Mouse (Mus musculus) embryonic facial prominence, embryonic 15.5 days (tissue): ENCODE measurements around the gene D130043K22Rik. TPM values are rescaled to one million over a fixed set of nuclear protein-coding genes. Genes with fewer than 3 reads are reported as not detected.

ENCODE experiments used
- ATAC-seq: fragments of 200-750 bp; cut with Nextera tagmentation; 2 replicates; pipeline ENCODE4 v1.8.0; 2017; ENCODE audit warnings: low read depth, moderate TSS enrichment; ENCODE audit not compliant: insufficient number of reproducible peaks, low FRiP score, low TSS enrichment
- H3K27ac ChIP-seq: fragments of 300-500 bp; sonication (generic); replicated peaks from 2 replicates; pipeline ENCODE4 v1.5.1; 2015; ENCODE audit warnings: mild to moderate bottlenecking, inconsistent platforms
- H3K27me3 ChIP-seq: fragments of 300-500 bp; sonication (generic); 2 replicates; pipeline ENCODE4 v1.6.1; 2015; ENCODE audit warnings: inconsistent platforms
- H3K36me3 ChIP-seq: fragments of 300-500 bp; sonication (generic); 2 replicates; pipeline ENCODE4 v1.6.1; 2015; ENCODE audit warnings: mild to moderate bottlenecking, inconsistent platforms
- H3K4me1 ChIP-seq: fragments of 300-500 bp; sonication (generic); 2 replicates; pipeline ENCODE4 v1.6.1; 2015; ENCODE audit warnings: inconsistent platforms
- H3K4me2 ChIP-seq: fragments of 300-500 bp; sonication (generic); replicated peaks from 2 replicates; pipeline ENCODE4 v1.6.1; 2015; ENCODE audit warnings: mild to moderate bottlenecking, inconsistent platforms
- H3K4me3 ChIP-seq: fragments of 300-500 bp; sonication (generic); replicated peaks from 2 replicates; pipeline ENCODE4 v1.5.1; 2015; ENCODE audit warnings: mild to moderate bottlenecking, inconsistent platforms
- H3K9ac ChIP-seq: fragments of 300-500 bp; sonication (generic); 2 replicates; pipeline ENCODE4 v1.6.1; 2015; ENCODE audit warnings: inconsistent platforms
- H3K9me3 ChIP-seq: fragments of 300-500 bp; sonication (generic); replicated peaks from 2 replicates; pipeline ENCODE4 v1.6.1; 2016; ENCODE audit warnings: inconsistent platforms
- WGBS: fragments of 180-500 bp; shearing (Covaris S2); methylation state at CpG from one replicate; pipeline ENCODE4 v1.1.7; 2015; 5-methylcytosine and 5-hydroxymethylcytosine counted together
- polyA plus RNA-seq: library from polyadenylated mRNA; unstranded; fragments of >200 nt; fragmentation: Nextera tagmentation; extraction: Ambion mirVana; gene quantifications from 2 replicates; pipeline ENCODE4 v1.2.1, GENCODE M21; 2015

Gene D130043K22Rik
- polyA plus RNA-seq, 1 experiment from 2014 or later = 1.3 TPM

DNA sequence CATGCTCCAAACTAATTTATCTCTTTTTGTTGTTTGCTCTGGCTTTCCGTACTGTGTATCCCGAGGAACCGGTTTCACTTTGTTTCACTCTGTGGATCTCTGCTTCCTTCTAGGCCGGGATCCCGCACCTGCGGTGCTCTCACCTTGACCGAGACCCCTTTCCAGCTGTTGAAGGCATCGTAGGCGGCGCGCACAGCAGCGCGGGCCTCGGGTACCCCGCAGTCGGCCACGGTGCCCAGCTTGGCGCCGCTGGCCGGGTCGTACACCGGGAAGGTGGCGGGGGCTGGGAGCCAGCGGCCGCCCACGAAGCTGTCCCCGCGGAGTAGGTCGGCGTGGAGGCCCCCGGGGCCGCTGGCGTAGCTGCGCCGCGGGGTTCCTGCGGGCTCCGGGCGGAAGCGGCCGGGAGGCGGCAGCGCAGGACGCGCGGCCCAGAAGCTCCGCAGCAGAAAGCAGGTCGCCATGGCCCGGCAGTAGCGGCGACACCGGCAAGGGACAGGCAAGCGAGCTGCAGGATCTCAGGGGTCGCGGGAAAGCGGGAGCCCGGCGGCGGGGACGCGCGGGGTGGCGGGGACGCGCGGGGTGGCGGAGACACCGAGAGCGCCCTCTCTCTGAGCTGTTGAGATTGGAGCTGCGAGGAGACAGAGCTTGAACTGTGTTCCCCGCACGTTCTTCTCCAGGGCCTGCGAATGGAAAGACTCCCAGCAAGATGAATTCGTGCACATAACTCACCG lies 92.3 kb downstream of the D130043K22Rik start, which contains the start of gene Aldh5a1:
Gene Aldh5a1 (minus strand): TSS at position 554 of the 731 bp plus-strand sequence.
- Histone ChIP-seq H3K36me3 (no peaks in the 10 kb centered on the region), H3K27me3 (no peaks in the 10 kb centered on the region), H3K9ac (peak within 1 kb of the TSS; percentile 85), H3K4me1 (peaks cover 21% of the 10 kb centered on the region), H3K4me3 (peak within 1 kb of the TSS; percentile 86), H3K4me2 (peak within 1 kb of the TSS; percentile 58), H3K9me3 (no peaks in the 10 kb centered on the region), H3K27ac (peak within 1 kb of the TSS; percentile 88)
- WGBS = under 1% methylated on average over 75 of the region's 75 CpGs
- peak; percentile 84 for ATAC-seq

GRCm38 (mm10) chr13:24937839-24938166 lies 92.9 kb downstream of the D130043K22Rik start:
- H3K27me3 ChIP-seq = no peaks in the 10 kb centered on the region
- H3K9me3 ChIP-seq = no peaks in the 10 kb centered on the region
- H3K4me2 ChIP-seq = peak overlapping the region; percentile 58
- H3K27ac ChIP-seq = peak overlapping the region; percentile 88
- no peaks in the 10 kb centered on the region for H3K36me3 ChIP-seq
- H3K4me3 ChIP-seq = peak overlapping the region; percentile 86
- H3K4me1 ChIP-seq = peaks cover 21% of the 10 kb centered on the region
- H3K9ac ChIP-seq = peak overlapping the region; percentile 28; the same call in 1 of the 2 replicates
- WGBS = 10% methylated on average over 12 of the region's 12 CpGs
- ATAC-seq = no peak

- ATAC-seq = no peak
- 34% methylated on average over 9 of the region's 9 CpGs for WGBS
- H3K4me1 ChIP-seq = peaks cover 21% of the 10 kb centered on the region
- H3K27ac ChIP-seq = no peak overlapping the region
- H3K4me3 ChIP-seq = no peak overlapping the region
- no peaks in the 10 kb centered on the region for H3K9me3 ChIP-seq
- H3K4me2 ChIP-seq = no peak overlapping the region
- no peak overlapping the region for H3K9ac ChIP-seq
- H3K36me3 ChIP-seq = no peaks in the 10 kb centered on the region
- H3K27me3 ChIP-seq = no peaks in the 10 kb centered on the region
Observed at GRCm38 (mm10) chr13:24938683-24939082, 93.7 kb downstream of the D130043K22Rik start.

DNA sequence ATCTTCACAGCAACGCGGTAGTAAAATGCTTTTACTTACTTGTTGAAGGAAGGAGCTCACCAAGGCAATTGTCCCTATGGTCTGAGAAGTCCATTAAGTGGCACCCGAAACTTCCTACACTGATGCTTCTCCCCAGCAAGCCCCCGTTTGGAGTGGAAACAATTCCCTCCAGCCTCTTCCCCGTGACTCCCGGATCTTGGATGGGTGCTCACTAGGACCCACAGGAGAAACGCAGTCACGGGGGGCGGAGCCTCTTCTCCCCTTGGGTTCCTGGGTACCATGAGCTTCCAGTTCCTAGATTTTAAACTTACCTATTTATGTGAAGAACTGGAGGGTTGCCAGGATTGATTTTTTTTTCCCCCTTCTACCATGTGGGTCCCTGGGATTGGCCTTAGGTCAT lies 94.5 kb downstream of the D130043K22Rik start:
- Histone ChIP-seq H3K9ac (no peak overlapping the region), H3K9me3 (no peaks in the 10 kb centered on the region), H3K27me3 (no peaks in the 10 kb centered on the region), H3K36me3 (no peaks in the 10 kb centered on the region), H3K4me2 (no peak overlapping the region), H3K27ac (no peak overlapping the region), H3K4me3 (no peak overlapping the region), H3K4me1 (peaks cover 21% of the 10 kb centered on the region)
- WGBS = 88% methylated on average over 9 of the region's 9 CpGs
- no peak for ATAC-seq

DNA sequence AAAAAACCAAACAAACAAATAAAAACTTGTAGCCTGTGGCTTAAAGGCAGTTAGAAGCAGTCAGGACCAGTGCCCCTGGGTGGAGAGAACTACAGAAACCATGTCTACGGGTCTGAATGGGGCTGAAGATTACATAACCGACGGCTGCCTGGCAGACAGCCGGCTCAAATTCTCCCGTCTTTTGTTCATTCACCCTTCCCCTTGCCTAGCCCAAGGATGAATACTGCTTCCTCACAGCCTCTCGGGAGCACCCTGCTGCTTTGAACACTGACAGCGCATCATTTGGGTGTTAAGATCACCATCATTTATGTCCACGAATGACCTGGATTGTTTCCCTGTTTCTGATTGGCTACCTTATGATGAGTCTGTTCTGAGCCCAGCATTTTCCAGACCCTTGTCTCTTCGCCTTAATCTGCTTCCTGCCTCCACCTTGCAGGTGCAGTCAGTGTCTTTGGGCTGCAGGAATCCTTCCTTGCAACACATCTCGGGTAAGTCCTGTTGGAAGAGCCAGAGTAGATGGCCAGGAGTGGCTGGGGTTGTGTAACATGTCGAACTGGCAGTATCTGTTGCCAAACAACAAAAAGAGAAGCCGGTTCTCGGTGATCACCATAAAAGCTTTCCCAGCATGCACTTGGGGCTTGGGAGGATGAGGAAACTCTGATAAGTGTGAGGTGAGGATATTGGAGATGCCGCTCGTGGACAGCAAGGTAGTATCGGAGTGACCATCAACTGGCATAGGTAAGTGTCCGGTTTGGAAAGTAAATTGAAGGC lies 97.8 kb downstream of the D130043K22Rik start, which contains the start of gene Gpld1:
Gene Gpld1 (plus strand): TSS at position 641 of the 771 bp plus-strand sequence.
- no peak within 1 kb of the TSS for H3K9ac ChIP-seq
- WGBS = 54% methylated on average over 17 of the region's 17 CpGs
- ATAC-seq = no peak
- peaks cover 11% of the 10 kb centered on the region; the same call in 1 of the 2 replicates for H3K4me1 ChIP-seq
- H3K27me3 ChIP-seq = no peaks in the 10 kb centered on the region
- H3K4me2 ChIP-seq = no peak within 1 kb of the TSS
- no peak within 1 kb of the TSS for H3K27ac ChIP-seq
- H3K9me3 ChIP-seq = no peaks in the 10 kb centered on the region
- no peak within 1 kb of the TSS for H3K4me3 ChIP-seq
- H3K36me3 ChIP-seq = no peaks in the 10 kb centered on the region

- Histone ChIP-seq H3K9me3 (no peaks in the 10 kb centered on the region), H3K9ac (no peak overlapping the region), H3K27me3 (no peaks in the 10 kb centered on the region), H3K36me3 (no peaks in the 10 kb centered on the region), H3K27ac (no peak overlapping the region), H3K4me3 (no peak overlapping the region), H3K4me2 (no peak overlapping the region), H3K4me1 (peaks cover 5% of the 10 kb centered on the region; the same call in 1 of the 2 replicates)
- ATAC-seq = no peak
- 74% methylated on average over 8 of the region's 8 CpGs for WGBS
Observed at GRCm38 (mm10) chr13:24943303-24943702, 98.4 kb downstream of the D130043K22Rik start.

DNA sequence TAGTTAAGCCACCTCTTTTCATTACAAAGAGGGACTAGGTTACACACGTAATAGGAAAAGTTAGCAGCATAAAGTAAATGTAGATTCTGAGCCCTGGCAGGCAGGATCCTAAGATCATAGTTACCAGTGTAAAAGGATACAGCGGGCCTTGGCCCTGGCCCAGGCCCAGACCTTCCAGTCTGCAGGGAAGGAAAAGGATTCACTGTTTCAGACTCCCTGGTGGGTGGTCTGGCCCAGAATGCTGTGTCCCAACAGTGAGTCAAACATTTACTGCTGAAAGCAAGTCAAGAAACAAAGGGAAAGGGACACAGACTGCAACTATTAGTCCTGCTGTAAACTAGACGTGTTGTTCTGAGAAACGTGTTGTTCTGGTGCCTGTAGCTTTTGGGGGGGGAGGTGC lies 100.6 kb downstream of the D130043K22Rik start:
- WGBS = 10% methylated on average over 4 of the region's 4 CpGs
- H3K9me3 ChIP-seq = no peaks in the 10 kb centered on the region
- H3K4me3 ChIP-seq = no peak overlapping the region
- no peak overlapping the region for H3K9ac ChIP-seq
- H3K4me1 ChIP-seq = no peaks in the 10 kb centered on the region
- no peak for ATAC-seq
- H3K27me3 ChIP-seq = no peaks in the 10 kb centered on the region
- H3K36me3 ChIP-seq = no peaks in the 10 kb centered on the region
- no peak overlapping the region for H3K4me2 ChIP-seq
- no peak overlapping the region for H3K27ac ChIP-seq

DNA sequence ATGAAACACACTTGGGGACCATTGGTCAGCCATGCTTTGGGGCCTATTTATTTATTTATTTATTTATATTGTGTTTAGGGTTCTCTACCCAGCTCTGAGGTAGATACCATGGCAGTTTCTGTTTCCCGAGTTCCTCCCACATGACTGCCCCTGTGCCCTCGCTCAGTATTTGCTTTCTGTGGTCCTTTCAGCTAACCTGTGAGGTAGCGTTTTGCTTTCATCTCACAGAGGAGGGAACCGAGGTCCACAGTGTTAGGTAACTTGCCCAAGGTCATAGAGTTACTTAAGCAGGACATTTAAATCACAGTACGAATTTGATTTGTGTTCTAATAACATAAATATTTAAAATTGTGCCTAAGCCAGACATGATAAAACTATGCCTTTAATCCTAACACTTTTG lies 102.2 kb downstream of the D130043K22Rik start:
- Histone ChIP-seq H3K9me3 (no peaks in the 10 kb centered on the region), H3K4me3 (no peak overlapping the region), H3K27ac (no peak overlapping the region), H3K4me2 (no peak overlapping the region), H3K36me3 (no peaks in the 10 kb centered on the region), H3K27me3 (no peaks in the 10 kb centered on the region), H3K9ac (no peak overlapping the region), H3K4me1 (no peaks in the 10 kb centered on the region)
- no peak for ATAC-seq
- 81% methylated on average over 5 of the region's 5 CpGs for WGBS

DNA sequence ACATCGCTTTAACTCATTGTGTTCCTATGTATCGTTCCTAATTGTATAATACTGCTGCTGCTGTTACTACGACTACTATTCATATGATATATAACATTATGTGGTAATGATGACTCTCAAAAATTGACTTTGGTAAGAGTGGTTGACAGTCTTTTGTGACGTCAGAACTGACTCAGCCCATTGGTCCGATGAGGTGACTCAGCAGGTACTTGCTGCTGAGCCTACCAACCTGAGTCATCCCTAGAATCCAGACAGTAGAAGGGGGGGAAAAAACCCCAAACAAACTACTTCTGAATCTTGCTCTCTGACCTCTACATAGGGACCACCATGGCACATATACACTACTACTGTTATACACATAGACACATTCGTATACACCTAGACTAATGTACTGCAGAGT lies 103.9 kb downstream of the D130043K22Rik start:
- Histone ChIP-seq H3K9me3 (no peaks in the 10 kb centered on the region), H3K27me3 (no peaks in the 10 kb centered on the region), H3K36me3 (no peaks in the 10 kb centered on the region), H3K4me2 (no peak overlapping the region), H3K27ac (no peak overlapping the region), H3K4me1 (no peaks in the 10 kb centered on the region), H3K9ac (no peak overlapping the region), H3K4me3 (no peak overlapping the region)
- WGBS = 85% methylated on average over 6 of the region's 6 CpGs
- ATAC-seq = no peak
